Mouse (Mus musculus) hindbrain, embryonic 10.5 days (tissue): ENCODE results near the gene Ganab. TPM values are rescaled to one million over a fixed set of nuclear protein-coding genes. Genes with fewer than 3 reads are reported as not detected.
A peak's percentile ranks its signal among the peaks of the same experiment; 100 is the strongest.
"Not testable (repeated sequence)": the region's sequence is repeated elsewhere in the genome, so short reads cannot be mapped to it uniquely, and the experiment has no call there.

ENCODE experiments used
- DNase-seq: peaks from one replicate; pipeline ENCODE4 v3.0.0-alpha.2; 2017; ENCODE audit warnings: low spot score
- H3K27ac ChIP-seq: fragments of 300-500 bp; sonication (generic); 2 replicates; pipeline ENCODE4 v1.5.1; 2016; ENCODE audit warnings: mild to moderate bottlenecking, moderate library complexity
- H3K27me3 ChIP-seq: fragments of 300-500 bp; sonication (generic); 2 replicates; pipeline ENCODE4 v1.6.1; 2016; ENCODE audit warnings: mild to moderate bottlenecking; ENCODE audit not compliant: poor library complexity, insufficient read depth, severe bottlenecking
- H3K36me3 ChIP-seq: fragments of 300-500 bp; sonication (generic); 2 replicates; pipeline ENCODE4 v1.6.1; 2016; ENCODE audit warnings: mild to moderate bottlenecking, moderate library complexity
- H3K4me1 ChIP-seq: fragments of 300-500 bp; sonication (generic); replicated peaks from 2 replicates; pipeline ENCODE4 v1.6.1; 2016; ENCODE audit warnings: mild to moderate bottlenecking
- H3K4me3 ChIP-seq: fragments of 300-500 bp; sonication (generic); 2 replicates; pipeline ENCODE4 v1.5.1; 2016; ENCODE audit warnings: mild to moderate bottlenecking, moderate library complexity
- H3K9me3 ChIP-seq: fragments of 300-500 bp; sonication (generic); 2 replicates; pipeline ENCODE4 v1.6.1; 2016; ENCODE audit warnings: mild to moderate bottlenecking, moderate library complexity
- WGBS: fragments of 180-500 bp; shearing (Covaris S2); methylation state at CpG from one replicate; pipeline ENCODE4 v1.1.7; 2016; 5-methylcytosine and 5-hydroxymethylcytosine counted together
- polyA plus RNA-seq: library from polyadenylated mRNA; unstranded; fragments of >200 nt; fragmentation: Nextera tagmentation; extraction: Ambion mirVana; gene quantifications from 2 replicates; pipeline ENCODE4 v1.2.1, GENCODE M21; 2016

The Ganab gene
- 113 and 125 TPM in 2 replicates for polyA plus RNA-seq

DNA sequence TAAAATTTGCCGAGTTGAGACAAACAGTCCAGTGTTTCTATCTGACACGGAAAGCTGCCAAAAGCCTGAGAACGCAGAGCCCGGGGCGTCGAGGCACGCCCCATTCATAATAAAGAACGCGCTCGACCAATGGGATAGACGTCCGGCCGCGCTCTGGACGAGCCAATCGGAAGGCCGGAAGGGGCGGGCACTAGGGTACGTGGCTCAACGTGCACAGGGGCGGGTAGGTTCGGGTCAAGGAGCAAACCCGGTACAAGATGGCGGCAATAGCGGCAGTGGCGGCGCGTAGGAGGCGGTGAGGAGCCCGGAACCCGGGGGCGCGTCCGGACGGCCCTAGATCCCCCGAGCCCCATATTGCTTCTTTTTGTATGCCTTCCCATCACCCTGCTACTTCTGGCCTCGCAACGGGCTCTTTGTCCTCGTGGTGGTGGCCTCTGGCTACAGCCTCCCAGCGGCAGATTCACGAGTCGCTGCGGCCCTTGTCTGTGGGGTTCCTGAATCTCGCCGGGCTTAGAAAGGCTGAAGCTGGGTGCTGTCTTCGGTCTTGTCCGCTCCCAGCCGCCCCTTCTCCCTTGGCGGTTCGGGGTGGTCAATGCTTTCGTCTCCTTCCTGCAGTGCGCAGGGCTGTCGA, at the start of gene Ganab:
Gene Ganab (plus strand): TSS at position 207 of the 631 bp plus-strand sequence.
- peaks cover 47% of the 10 kb centered on the region for H3K4me1 ChIP-seq
- peak within 1 kb of the TSS; percentile 96 for H3K27ac ChIP-seq
- H3K36me3 ChIP-seq: peaks cover 59% of the 10 kb centered on the region
- H3K9me3 ChIP-seq: no peaks in the 10 kb centered on the region
- under 1% methylated on average over 53 of the region's 53 CpGs for WGBS
- no peaks in the 10 kb centered on the region for H3K27me3 ChIP-seq
- peak; percentile 96 for DNase-seq
- peak within 1 kb of the TSS; percentile 92 for H3K4me3 ChIP-seq

DNA sequence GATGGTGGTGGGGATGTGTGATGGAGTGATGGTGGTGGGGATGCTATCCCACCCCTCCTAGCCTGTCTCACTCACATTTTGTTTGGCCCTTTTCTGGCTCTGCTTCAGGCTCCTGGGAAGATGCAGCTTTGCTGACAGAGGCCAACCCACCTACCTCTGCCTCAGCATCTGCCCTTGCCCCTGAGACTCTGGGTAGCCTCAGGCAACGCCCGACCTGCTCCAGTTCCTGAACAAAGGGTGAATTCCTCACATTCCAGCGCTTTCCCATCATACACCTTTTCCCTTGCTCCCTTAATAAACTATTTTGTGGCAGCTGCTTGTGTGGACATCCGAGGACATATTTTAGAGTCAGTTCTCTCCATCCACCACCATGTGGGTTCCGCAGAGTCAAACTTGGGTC, 49.5 kb upstream of the Ganab start:
- H3K4me3 ChIP-seq: no peak overlapping the region
- WGBS: 81% methylated on average over 5 of the region's 5 CpGs
- peaks cover 9% of the 10 kb centered on the region; the same call in 1 of the 2 replicates for H3K4me1 ChIP-seq
- H3K36me3 ChIP-seq: peaks cover 42% of the 10 kb centered on the region
- no peak for DNase-seq
- no peaks in the 10 kb centered on the region for H3K9me3 ChIP-seq
- no peaks in the 10 kb centered on the region for H3K27me3 ChIP-seq
- H3K27ac ChIP-seq: no peak overlapping the region

DNA sequence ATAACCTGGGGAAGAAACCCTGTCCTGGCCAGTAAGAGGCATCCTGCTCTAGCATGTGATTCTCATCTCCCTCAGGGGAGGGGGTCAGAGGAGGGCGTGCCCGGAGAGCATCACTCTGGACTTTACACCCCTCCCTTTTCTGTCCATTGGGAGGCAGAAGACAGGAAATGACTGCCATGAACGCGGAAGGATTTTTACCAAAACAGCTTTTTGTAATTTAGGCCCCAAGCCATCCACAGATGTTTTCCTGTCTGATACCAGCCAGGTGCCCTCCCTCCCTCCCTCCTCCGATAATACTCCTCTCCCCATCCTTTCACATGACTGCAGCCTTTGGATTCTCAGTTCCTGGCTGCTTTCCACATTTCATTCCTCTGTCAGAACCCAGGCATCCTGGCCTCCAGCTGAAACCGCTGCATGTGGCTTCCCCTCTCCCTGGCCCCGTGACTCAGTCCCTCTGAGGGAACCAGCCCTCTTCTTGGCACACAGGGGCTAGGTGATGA, 47.4 kb upstream of the Ganab start, which contains the start of gene Lrrn4cl:
Gene Lrrn4cl (plus strand): TSS at position 367 of the 500 bp plus-strand sequence.
- Histone ChIP-seq H3K4me1 (peaks cover 9% of the 10 kb centered on the region; the same call in 1 of the 2 replicates), H3K9me3 (no peaks in the 10 kb centered on the region), H3K4me3 (no peak within 1 kb of the TSS), H3K27ac (no peak within 1 kb of the TSS), H3K27me3 (no peaks in the 10 kb centered on the region), H3K36me3 (peaks cover 39% of the 10 kb centered on the region)
- 33% methylated on average over 7 of the region's 7 CpGs for WGBS
- DNase-seq: no peak

DNA sequence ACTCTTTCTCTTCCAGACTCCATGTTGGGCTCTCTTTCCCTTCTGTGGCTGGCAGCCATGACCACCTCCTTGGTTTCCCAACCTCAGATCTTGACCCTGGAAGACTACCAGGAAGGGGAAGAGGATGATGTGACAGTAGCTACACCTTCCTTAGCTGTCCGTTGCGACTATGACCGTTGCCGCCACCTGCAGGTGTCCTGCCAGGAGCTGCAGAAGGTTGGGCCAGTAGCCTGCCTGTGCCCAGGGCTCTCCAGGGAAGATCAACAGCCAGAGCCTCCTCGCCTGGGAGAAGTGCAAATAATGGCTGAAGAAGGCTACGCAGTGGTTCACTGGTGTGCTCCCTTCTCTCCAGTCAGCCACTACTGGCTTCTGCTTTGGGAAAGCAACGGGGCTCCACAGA, 46.2 kb upstream of the Ganab start:
- Histone ChIP-seq H3K27me3 (no peaks in the 10 kb centered on the region), H3K4me3 (no peak overlapping the region), H3K27ac (no peak overlapping the region), H3K4me1 (peaks cover 9% of the 10 kb centered on the region; the same call in 1 of the 2 replicates), H3K9me3 (no peaks in the 10 kb centered on the region), H3K36me3 (peaks cover 27% of the 10 kb centered on the region)
- no peak for DNase-seq
- WGBS: 52% methylated on average over 7 of the region's 7 CpGs

DNA sequence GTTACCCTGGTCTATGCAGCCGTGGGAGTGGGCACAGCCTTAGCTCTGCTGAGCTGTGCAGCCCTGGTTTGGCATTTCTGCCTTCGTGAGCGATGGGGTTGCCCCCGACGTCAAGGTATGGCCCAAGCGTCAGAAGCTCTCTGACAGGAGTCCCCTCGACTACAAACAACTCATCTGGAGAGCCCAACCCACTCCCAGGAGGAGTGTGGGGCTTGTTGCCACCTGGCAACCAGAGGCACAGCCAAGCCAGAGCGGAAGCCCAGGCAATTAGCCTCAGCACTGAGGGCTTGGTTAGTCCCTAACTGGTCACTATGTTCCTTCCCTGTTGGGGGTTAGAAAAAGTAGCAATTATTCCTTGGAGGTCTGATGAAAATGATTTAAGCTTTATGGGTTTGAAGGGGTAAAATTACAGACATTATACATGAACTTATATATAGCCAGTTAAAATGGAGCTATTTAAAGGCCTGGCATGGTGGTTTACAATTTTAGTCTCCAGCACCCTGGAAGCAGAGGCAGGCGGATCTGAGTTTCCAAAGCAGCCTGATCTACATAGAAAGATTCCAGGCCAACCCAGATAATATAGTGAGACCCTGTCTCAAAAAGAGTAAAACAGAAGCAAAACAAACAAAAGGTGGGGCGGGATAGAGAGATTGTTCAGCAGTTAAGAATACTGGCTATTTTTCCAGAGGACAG, 45.5 kb upstream of the Ganab start:
- H3K27ac ChIP-seq: no peak overlapping the region
- WGBS: 66% methylated on average over 10 of the region's 10 CpGs
- DNase-seq: no peak
- no peak overlapping the region for H3K4me3 ChIP-seq
- peaks cover 20% of the 10 kb centered on the region for H3K36me3 ChIP-seq
- H3K9me3 ChIP-seq: no peaks in the 10 kb centered on the region
- peaks cover 9% of the 10 kb centered on the region; the same call in 1 of the 2 replicates for H3K4me1 ChIP-seq
- no peaks in the 10 kb centered on the region for H3K27me3 ChIP-seq

DNA sequence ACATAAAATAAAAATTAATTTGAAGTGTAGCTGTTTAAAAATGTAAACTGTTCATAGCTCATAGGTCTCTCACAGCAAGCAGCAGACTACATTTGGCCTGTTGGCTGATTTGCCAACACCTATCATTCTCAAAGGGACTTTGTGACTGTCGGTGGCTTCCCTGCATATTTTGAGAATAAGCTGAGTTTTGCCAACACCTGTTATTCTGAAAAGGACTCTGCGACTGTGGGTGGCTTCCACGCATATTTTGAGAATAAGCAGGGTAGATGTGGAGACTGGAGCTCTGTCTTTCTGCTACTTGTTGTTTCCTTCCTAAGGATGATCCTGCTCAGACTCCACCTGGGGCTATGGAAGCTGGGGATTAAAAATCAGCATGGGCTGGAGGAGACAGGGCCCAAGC, 44.8 kb upstream of the Ganab start:
- no peaks in the 10 kb centered on the region for H3K27me3 ChIP-seq
- no peak overlapping the region for H3K27ac ChIP-seq
- no peaks in the 10 kb centered on the region for H3K9me3 ChIP-seq
- no peak for DNase-seq
- 82% methylated on average over 3 of the region's 3 CpGs for WGBS
- H3K36me3 ChIP-seq: peaks cover 13% of the 10 kb centered on the region
- no peak overlapping the region for H3K4me3 ChIP-seq
- H3K4me1 ChIP-seq: peaks cover 9% of the 10 kb centered on the region; the same call in 1 of the 2 replicates

DNA sequence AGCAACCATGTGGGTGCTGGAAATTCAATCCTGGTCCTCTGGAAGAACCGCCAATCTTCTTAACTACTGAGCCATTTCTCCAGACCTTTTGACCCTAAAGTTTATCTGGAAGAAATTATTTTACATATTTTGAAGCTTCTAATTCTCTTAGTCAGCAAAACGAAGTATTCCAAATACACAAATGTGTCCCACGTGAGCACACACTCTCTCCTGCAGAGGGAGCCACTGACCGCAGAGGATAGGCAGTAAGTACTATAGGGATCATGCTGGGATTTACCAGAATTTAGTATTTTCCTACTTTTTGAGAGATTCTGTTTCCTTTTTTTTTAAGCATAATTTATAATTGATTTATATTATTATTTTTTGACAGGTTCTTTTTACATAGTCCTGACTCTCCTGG, 40.2 kb upstream of the Ganab start:
- Histone ChIP-seq H3K4me1 (no peaks in the 10 kb centered on the region), H3K27me3 (no peaks in the 10 kb centered on the region), H3K9me3 (no peaks in the 10 kb centered on the region), H3K27ac (no peak overlapping the region), H3K4me3 (no peak overlapping the region), H3K36me3 (no peaks in the 10 kb centered on the region)
- 42% methylated on average over 4 of the region's 4 CpGs for WGBS
- no peak for DNase-seq

DNA sequence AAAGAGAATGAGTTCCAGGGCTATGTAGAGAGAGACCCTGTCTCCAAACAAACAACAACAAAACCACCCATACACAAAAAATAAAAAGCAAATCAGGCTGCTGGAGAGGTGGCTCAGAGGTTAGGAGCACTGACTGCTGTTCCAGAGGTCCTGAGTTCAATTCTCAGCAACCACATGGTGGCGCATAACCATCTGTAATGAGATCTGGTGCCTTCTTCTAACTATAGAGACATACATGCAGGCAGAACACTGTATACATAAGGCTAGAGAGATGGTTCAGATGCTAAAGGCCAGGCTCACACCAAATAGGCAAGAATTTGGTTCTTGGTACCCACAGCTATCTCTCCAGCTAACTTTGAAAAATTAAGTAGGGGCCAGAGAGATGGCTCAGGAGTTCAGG, 38.9 kb upstream of the Ganab start:
- no peak overlapping the region for H3K27ac ChIP-seq
- H3K4me3 ChIP-seq: no peak overlapping the region
- H3K4me1 ChIP-seq: no peaks in the 10 kb centered on the region
- 22% methylated on average over 1 of the region's 1 CpGs for WGBS
- H3K27me3 ChIP-seq: no peaks in the 10 kb centered on the region
- DNase-seq: no peak
- H3K36me3 ChIP-seq: no peaks in the 10 kb centered on the region
- no peaks in the 10 kb centered on the region for H3K9me3 ChIP-seq

DNA sequence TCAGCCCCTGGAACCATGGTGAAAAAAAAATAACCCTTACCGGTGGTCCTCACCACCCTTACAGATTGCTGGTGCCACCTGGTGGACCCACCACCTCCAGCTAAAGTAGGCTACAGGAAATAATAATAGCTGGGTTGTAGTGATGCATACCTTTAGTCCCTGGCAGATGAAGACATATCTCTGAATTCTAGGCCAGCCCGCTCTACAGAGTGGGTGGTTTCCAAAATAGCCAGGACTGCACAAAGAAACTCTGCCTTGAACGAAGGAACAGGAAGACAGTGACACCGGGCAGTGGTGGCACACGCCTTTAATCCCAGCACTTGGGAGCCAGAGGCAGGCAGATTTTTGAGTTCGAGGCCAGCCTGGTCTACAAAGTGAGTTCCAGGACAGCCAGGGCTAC, 33.6 kb upstream of the Ganab start:
- Histone ChIP-seq H3K4me3 (no peak overlapping the region), H3K4me1 (no peaks in the 10 kb centered on the region), H3K36me3 (no peaks in the 10 kb centered on the region), H3K27me3 (no peaks in the 10 kb centered on the region), H3K27ac (no peak overlapping the region), H3K9me3 (no peaks in the 10 kb centered on the region)
- DNase-seq: no peak
- WGBS: 83% methylated on average over 6 of the region's 6 CpGs

DNA sequence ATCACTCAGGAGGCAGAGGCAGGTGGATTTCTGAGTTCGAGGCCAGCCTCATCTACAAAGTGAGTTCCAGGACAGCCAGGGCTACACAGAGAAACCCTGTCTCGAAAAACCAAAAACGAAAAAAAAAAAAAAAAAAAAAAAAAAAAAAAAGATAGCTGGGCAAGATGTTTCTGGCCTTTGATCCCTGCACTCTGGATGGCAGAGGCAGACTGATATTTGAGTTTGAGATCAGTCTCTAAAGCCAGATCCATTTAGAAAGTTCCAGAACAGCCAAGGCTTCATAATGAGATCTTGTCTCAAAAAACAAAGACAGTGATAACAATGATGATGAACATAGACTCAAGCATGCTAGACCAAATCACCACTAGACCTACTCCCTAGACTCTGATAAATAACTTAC, 27.5 kb upstream of the Ganab start:
- Histone ChIP-seq H3K27ac (0 out of 2 replicates have a peak overlapping the region, but pooled peaks have one; percentile 92), H3K36me3 (peaks cover 25% of the 10 kb centered on the region), H3K4me1 (peaks cover 17% of the 10 kb centered on the region), H3K4me3 (peak overlapping the region; percentile 99; the same call in 1 of the 2 replicates)
- H3K27me3 ChIP-seq, H3K9me3 ChIP-seq, DNase-seq: not testable (repeated sequence)
- WGBS: 78% methylated on average over 3 of the region's 3 CpGs

DNA sequence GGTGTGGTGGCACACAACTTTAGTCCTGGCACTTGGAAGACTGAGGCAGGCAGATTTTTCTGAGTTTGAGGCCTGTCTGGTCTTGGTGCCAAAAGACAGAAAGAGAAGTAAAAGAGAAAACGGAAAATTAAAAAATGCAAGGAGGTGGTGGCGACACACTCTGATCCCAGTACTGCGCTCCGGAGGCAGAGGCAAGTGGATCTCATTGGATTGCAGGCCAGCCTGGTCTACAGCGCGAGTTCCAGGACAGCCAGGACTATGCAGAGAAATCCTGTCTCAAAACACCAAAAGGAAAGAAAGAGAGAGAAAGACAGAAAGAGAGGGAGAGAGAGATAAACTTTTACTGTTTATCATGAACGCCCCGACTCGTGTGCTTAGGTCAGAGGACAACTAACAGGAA, 27.0 kb upstream of the Ganab start:
- H3K4me3 ChIP-seq: peak overlapping the region; percentile 99
- peaks cover 30% of the 10 kb centered on the region for H3K36me3 ChIP-seq
- DNase-seq: no peak
- peaks cover 17% of the 10 kb centered on the region for H3K4me1 ChIP-seq
- H3K27me3 ChIP-seq: no peaks in the 10 kb centered on the region
- no peaks in the 10 kb centered on the region for H3K9me3 ChIP-seq
- WGBS: 60% methylated on average over 9 of the region's 9 CpGs
- peak overlapping the region; percentile 92 for H3K27ac ChIP-seq

DNA sequence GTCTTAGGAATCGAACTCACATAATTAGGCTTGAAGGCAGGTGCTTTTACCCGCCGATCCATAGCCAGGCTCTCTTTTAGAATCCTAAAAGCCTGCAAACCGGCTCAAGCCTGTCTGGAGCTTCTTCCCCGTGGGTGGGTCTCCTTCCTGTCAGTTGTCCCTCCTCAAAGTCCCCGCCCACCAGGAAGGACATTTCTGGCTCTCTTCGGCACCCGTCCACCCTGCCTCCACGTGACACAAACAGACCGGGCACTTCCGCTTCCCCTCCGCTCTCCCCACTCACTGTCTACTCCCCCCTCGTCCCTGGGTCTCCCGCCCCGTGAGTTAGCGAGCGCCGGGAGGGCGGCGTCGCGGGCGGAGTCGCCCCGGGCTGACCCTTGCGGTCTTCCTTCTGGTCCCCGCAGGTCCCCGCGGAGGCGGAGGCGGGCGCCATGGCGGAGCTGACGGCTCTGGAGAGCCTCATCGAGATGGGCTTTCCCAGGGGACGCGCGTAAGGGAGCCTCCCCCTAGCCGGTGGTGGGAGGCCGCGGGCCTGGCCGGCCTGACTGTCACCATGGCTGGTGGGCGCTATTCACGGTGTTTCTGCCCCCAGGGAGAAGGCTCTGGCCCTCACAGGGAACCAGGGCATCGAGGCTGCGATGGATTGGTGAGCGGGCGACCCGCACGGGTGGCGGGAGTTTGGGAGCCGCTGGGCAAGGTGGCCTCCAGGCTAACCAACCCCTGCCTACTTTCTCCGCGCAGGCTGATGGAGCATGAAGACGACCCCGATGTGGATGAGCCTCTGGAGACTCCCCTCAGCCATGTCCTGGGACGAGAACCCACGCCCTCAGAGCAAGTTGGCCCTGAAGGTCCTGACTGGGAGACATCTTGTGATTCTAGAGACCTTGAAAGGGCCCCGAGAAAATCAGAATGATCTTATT, 26.3 kb upstream of the Ganab start, which contains the start of gene Ubxn1:
Gene Ubxn1 (plus strand): TSS at position 230 of the 920 bp plus-strand sequence.
- peak; percentile 96 for DNase-seq
- Histone ChIP-seq H3K27me3 (no peaks in the 10 kb centered on the region), H3K36me3 (peaks cover 36% of the 10 kb centered on the region), H3K9me3 (no peaks in the 10 kb centered on the region), H3K27ac (peak within 1 kb of the TSS; percentile 92), H3K4me1 (peaks cover 17% of the 10 kb centered on the region), H3K4me3 (peak within 1 kb of the TSS; percentile 99)
- 1% methylated on average over 59 of the region's 59 CpGs for WGBS
